Mouse (Mus musculus): ENCODE data around the gene Mex3d.
A peak's percentile ranks its signal among the peaks of the same experiment; 100 is the strongest.
"Not testable (repeated sequence)": the region's sequence is repeated elsewhere in the genome, so short reads cannot be mapped to it uniquely, and the experiment has no call there.

Mex3d gene

DNA sequence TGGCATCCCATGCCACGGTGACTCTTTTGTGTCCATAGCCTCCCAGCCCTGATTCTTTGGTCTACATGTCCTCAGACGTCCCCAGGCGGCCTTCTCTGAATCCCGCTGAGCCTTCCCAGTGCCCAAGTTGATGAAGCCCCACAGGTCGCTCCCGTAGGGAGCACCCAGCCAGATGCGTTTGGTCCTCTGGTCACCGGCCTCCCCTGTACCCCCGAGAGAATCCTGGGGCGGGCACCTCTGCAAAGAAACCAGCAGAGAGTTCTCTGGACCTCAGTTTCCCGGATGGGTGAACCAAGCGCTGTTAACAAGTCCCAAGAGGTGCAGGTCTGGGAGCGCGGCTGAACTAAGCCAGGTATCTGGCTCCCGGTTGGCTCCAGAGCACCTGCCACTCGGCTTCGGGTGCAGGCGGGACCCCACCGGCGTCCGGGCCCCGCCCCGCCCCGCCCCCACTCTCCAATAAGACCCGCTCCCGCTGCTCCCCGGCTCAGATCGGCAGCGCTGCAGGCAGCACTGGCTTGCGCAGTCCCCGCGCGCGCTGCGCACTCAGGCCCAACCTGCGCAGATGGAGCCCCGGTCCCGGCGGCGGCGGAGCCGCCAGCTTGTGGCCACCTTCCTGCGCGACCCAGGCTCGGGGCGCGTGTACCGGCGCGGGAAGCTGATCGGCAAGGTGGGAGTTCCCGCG lies 31.3 kb downstream of the Mex3d start, which contains the start of gene Plk5:
Gene Plk5, plus strand, starts transcription at position 459 of the 682 bp plus-strand sequence.
- no peak for DNase-seq (ENCODE audit: low spot score in 2 of 2)

DNA sequence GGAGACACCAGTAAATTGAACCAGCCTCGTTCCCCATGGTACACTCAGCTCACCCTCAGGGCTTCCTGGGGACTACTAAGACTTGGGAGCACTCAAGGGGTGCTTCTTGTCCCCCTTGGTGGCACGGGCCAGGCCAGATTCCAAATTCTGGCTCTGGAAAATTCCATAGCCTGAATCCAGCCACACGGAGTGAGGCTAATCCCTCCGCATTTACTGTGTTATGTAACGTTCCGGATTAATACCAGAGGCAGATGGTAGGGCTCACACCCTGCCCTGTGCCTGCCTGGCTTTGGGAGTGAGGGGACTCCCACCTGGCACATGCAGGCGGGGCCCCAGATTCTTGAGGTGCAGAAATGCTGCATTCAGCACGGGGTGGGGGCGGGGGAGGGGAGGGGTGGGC lies 32.0 kb downstream of the Mex3d start:
- no peak for DNase-seq (ENCODE audit: low spot score in 2 of 2)

DNA sequence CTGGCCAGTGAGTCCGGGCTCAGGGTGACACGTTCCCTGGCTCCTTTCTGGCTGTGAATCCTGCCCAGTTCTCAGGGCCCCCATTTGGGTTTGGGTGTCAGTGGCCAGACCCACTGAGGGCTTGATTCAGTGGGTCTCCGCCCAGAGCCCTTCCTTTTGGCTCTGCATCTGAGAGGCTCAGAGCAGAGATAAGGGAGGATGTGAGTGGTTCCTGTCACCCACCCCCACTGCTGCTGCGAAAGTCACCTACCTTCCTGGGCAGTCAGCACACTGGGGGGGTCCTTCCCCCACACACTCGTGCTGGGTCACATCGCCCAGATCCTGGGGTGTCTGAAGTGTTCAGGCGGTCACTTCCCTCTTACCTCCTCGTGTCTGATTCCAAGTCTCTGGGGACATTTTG lies 34.7 kb downstream of the Mex3d start:
- no peak for DNase-seq (ENCODE audit: low spot score in 2 of 2)

DNA sequence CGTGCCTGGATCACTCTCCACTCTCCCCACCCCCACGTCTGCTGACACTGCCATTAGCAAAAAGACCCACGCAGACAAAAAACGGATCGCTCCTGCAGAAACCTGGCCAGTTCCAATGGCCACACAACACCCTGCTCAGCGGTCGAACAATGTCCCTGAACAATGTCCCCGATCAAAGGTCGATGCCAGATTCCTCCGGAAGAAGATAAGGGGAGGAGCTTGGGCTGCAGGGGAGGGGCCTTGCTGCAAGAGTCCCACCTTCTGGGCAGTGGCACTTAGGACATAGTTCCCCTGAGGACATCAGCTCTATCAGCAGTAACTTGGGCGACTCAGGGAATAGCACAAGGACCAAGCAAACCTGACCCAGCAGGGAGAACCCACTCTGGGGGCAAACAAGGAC lies 35.6 kb downstream of the Mex3d start:
- no peak for DNase-seq (ENCODE audit: low spot score in 2 of 2)

DNA sequence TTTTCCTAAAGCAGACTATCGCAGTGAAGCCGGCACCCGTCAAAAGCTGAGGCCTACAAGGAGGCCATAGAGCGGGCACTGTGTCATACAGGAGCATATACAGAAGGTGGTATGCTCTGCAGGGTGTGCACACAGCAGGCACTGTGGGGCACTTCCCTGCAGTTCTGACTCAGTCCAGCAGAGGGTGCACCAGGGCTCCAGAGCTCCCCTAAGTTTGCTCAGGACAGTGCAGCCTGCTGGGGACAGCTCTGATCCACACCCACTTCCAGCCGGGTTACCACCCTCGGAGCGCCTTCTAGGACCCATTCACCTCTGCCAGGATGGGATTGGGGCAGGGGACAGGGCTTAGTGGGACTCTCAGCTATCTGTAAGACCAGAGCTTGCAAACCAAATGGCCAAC lies 37.2 kb downstream of the Mex3d start:
- peak in 1 of 2 experiments; percentile 68 for DNase-seq (ENCODE audit: low spot score in 2 of 2)

DNA sequence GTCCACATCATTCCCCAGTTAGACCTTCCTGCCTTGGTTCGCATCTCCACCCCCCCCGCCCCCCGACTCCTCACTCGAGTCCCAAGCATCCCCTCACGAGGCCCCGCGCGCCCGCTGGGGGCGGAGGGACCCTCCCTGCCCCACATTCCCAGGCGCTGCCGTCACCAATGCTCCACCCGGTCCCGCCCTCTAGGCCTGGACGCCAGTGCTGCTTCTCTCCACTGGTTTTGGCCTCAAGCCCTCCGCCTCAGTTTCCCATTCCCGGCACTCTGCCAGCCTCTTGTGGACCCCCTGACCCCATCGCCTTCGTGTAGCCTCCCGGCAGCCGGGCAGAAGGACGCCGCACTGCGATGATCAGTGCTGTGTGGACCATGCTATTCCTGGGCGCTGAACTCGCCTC lies 38.5 kb downstream of the Mex3d start:
- DNase-seq (ENCODE audit: low spot score in 2 of 2) = no peak

DNA sequence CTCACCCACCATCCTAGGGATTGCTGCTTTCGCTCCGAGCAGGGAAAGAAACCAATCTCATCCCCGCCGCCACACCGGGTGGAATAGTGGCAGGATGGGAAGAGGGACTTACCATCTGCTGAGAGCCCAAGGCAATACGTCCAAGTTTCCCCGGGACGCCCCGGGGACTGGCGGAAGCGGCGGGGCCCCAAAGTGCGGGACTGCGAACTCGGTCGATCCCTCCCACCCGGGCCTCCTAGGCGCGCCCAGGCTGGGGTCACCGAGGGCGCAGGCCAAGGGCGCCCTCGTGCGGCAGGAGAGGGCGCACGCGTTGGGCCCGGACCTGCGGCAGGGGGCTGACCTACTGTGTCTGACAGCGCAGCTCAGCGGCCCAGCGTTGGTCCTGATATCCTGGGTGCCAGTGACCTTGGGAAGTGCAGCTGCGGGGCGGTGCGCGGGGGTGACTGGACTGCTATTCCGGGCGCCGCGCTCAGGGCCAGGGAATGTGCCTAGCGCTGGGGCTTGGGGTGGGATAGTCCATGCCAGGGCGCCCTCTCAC lies 39.1 kb downstream of the Mex3d start, which contains the start of gene Adamtsl5:
Gene Adamtsl5, minus strand, starts transcription at position 169 of the 538 bp plus-strand sequence.
- DNase-seq (ENCODE audit: low spot score in 2 of 2) = no peak

DNA sequence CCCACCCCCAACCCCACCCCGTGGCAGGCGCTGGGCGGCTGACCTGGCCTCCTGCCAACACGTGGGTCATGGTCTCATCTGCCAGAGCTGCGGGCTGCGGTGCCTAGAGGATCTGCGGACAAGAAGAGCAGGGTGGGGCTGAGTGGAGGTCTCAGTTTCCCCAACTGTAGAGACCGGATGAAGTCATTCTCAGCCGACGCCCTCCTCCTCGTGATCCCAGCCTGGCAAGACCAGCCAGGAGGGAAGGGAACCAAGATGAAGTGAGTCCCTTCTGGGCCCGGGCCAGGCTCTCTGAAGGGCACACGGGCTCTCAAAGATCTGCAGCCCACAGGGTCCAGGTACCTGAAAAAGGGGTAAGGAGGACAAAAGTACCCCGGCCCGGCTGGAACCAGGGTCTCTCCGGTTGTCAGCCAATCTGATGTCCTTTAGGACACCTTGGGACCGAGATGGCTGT lies 39.9 kb downstream of the Mex3d start:
- no peak for DNase-seq (ENCODE audit: low spot score in 2 of 2)

DNA sequence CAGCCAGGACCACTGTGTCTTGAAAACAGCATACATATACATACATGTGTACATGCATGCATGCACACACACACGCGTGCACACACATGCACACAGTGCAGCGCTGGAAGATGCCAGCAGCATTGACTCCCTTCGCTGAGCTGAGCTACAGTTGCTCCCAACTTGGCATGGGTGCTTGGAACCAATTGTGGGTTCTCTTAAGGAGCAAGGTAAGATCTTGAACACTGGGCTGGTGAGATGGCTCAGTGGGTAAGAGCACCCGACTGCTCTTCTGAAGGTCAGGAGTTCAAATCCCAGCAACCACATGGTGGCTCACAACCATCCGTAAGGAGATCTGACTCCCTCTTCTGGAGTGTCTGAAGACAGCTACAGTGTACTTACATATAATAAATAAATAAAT lies 41.5 kb downstream of the Mex3d start:
- not testable (repeated sequence) for DNase-seq (ENCODE audit: low spot score in 2 of 2)

DNA sequence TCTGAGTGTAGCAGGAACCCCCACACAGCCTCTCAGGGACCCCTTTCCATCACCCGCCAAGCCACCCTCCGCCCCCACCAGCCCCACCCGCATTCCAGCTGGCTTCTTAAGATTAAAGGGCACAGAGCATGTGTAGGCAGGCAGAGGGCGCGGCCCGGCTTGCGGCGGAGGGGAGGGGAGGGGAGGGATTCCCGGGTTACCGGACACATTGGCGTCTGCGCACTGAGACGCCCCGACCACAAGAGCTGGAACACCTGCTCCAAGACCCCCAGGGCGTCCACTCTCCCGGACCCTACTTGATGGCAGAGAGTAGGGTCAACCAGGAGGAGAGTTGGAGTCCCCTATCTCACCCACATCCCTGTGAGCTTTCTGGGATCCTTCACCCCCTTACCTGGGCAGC lies 42.3 kb downstream of the Mex3d start:
- DNase-seq (ENCODE audit: low spot score in 2 of 2) = no peak

DNA sequence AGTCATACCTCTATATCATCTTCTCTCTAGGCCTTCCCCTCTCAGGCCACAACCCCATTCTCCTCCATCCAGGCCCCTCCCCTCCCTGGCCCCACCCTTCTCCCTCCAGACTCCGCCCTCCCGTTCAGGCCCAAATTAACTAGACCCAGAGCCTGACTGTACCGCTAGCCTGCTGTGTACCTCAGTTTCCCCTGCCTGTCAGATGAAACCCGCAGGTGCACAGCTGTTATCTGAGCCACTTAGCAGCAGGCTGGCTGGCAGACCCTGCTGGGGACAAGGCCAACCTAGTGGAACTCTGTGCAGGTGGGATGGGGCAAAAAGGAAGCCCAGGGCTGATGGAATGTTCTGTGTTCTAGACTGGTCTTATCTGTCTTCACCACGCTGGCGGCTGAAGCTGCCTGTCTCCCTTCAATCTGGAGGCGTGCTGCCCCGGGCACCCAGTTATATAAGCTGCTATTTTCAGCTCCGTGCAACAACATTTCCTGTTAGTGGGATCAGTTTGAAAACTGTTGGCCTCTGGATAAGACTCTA lies 43.3 kb downstream of the Mex3d start:
- no peak for DNase-seq (ENCODE audit: low spot score in 2 of 2)

DNA sequence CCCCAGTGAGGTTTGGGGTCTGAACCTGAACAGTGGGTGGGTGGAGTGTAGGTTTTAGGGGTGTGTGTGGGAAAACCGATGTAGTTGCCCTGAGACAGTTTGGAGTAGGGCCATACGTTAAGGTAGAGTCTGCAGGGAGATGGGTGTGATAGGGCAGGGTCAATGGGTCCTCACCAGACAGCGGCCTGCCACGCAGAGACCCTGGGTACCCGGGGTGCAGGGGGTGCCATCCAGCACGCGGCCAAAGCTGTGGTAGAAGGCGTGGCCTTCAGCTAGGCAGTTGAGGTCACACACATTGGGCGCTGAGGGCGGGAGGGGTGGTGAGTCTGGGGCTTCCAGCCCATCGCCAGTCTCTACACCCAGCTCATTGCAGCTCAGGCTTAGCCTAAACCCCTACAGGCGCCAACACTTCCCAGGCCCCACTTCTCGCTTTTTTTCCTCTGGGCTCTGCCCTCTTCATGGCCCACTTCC lies 44.0 kb downstream of the Mex3d start:
- no peak for DNase-seq (ENCODE audit: low spot score in 2 of 2)

DNA sequence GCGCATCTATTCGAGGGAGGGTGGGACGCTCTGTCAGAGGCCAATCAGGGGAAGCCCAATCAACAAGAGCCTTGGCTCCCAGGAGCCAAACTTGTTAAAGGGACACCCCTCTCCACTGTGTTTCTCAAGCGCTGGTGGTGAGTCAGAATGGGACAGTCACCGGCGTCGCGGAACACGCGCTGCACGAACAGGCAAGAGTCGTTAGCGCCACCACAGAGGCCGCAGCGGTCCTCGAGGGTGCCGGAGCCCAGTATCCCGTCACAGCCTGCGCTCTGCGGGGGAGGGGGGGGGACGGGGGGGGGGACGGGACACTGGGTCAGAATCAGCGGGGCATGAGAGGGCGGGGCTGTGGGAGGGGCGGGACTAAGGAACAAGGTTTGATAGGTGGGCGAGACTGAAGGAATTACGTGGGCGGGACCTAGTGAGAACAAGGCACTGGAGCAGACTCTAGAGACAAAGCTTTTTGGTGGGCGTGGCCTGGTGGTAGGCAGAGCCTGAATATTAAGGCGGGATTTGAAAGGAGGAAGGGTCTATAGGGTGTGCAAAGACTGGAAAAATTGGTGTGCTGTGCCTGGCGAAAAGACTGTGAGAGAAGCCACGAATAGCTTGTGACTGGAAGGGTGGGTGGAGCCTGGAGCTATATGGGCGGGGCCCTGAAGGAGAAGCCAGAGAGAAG lies 44.6 kb downstream of the Mex3d start:
- no peak for DNase-seq (ENCODE audit: low spot score in 2 of 2)

DNA sequence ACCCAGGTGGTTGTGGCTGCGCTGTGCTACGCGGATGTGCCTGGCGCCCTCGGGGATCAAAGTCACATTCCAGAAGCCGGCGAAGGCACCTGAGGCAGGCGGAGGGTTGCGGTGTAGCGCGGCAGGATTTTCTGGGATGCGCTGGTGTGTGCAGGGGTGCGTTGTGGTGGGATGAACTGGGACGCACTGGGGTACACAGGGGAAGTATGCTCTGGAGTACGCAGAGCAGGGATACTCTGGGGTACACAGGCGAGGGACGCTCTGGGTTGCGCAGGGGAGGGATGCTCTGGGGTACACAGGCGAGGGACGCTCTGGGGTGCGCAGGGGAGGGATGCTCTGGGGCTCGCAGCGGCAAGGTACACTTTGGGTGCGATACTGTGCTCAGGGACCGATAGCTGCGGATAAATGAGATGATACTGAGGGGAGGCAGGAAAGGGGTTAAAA lies 45.1 kb downstream of the Mex3d start:
- DNase-seq (ENCODE audit: low spot score in 2 of 2) = no peak

DNA sequence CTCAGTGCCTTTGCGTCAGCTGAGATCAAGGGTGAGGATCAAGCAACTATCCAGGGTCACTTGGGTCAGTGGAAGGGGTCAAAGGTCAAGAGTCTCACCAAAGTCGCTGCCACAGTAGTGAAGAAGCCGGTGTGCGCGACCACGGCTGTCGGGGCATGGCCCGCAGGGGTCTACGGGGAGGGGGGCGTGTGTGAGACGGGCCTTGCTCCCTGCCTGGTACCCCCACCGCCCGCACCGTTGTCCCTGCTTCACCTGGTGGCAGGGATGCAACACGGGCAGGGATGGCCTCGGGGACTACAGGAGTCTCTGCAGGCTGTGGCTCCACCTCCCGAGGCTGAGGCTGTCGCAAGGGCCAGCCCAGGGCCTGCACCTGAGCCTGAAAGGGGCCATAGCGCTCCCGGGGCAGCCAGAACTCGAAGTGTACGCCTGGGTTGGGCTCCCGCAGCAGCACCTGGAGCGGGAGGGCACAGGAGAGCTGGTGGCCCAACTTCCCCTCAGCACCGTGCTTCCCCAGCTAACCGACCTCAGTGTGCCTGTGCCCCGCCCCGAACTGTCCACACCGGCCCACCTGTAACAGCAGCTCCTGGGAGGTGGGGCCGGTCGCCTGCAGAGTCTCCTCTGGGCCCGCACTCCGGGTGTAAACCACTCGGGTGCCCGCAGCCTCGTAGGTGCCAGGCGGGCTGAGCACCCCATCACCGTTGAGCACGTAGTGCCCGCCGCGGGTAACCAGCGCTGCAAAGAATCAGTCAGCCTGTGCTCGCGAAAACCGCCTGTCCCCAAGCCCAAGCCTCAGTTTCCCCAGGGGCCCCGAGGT lies 45.8 kb downstream of the Mex3d start:
- DNase-seq (ENCODE audit: low spot score in 2 of 2) = no peak

DNA sequence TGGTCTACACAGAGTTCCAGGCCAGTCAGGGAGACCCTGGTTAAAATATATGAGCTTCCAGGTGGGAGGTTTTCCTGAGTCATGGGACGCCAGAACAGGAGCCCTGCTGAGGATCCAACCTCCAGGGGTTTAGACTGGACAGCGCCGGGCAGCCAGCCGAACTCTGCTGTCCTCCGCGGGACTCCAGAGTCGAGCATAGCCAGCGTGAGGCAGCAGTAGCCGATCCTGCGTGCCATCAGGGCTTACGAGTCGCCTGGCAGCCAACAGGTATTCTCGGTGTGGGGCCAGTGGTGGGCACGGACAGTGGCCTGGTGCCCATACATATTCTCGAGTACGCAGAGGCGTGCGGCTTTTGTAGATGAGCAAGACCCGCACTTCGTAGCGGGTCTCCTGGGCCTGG lies 46.4 kb downstream of the Mex3d start:
- DNase-seq (ENCODE audit: low spot score in 2 of 2) = no peak

DNA sequence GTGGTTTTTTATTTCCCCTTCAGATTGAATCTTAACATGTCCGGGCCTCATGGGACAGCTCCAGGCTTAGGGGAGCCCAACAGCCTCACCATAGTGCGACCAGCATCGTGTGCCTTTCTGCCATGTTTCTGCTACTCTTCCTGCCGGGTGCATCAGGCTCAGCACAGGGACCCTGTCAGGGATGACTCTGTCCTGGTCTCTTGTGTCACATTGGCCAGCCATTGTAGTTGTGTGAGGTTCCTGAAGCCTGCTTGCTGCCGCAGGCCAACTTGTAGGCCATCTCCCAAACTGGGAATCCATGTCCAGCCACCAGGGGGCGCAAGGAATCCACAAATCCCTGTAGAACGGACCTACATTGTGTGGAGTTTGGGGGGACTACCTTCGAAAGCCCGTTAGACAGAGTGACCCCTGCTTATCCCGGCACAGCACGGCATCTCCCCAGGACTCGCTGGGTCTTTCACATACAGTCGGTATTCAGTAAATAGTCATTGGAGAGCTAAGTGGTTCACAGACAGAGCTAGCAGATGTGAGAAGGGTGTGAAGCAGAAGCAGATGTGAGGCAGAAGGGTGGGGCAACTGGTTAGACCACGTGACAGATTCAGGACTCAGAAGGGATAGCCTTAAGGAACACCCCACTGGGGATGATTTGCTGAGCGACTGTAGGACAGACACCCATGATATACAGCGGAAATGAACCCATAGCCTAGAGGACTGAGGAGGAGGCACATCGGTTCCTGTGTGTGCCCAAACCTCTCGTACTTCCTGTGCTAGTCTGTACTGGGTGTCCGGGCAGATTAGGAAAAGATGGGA lies 47.3 kb downstream of the Mex3d start:
- DNase-seq (ENCODE audit: low spot score in 2 of 2) = peak in 1 of 2 experiments; percentile 78

DNA sequence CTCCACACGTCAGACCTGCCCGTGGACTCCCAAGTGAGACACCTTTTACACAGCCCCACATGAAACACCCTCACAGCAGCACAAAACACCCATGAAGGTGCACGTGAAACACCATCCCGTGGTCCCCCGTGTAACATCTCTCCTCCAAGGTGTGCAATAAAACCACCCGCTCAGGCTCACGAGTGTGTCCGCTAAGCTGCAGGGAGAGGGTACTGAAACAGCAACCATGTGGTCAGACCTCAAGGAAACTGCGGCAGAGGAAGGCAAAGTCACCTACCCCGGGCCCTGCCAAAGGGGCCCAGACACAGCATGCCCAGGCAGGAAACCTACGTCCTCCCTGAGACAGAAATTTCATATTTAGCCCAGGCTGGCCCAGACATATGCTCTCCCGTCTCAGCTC lies 51.2 kb downstream of the Mex3d start:
- no peak for DNase-seq (ENCODE audit: low spot score in 2 of 2)

DNA sequence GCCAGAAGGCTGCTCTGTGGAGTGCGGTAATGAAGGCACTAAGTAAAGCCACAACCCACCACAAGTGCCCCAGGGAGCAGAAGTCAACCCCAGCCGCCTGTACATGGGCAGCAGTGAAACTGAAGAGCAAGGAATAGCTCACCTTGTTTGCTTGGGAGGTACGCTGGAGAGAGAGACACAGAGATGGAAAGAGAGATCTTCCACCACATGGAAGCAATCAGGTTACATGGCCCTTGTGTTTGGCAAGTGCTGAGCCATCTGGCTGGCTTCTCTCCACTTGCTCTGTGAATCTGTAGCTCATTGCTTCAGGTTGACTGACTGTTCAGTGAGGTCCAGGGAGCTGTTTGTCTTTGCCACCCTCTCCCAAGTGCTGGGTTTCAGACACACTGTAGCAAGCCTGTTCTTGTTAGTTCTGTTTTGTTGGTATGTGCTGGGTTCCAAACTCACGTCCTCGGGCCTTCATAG lies 54.9 kb downstream of the Mex3d start:
- no peak for DNase-seq (ENCODE audit: low spot score in 2 of 2)

DNA sequence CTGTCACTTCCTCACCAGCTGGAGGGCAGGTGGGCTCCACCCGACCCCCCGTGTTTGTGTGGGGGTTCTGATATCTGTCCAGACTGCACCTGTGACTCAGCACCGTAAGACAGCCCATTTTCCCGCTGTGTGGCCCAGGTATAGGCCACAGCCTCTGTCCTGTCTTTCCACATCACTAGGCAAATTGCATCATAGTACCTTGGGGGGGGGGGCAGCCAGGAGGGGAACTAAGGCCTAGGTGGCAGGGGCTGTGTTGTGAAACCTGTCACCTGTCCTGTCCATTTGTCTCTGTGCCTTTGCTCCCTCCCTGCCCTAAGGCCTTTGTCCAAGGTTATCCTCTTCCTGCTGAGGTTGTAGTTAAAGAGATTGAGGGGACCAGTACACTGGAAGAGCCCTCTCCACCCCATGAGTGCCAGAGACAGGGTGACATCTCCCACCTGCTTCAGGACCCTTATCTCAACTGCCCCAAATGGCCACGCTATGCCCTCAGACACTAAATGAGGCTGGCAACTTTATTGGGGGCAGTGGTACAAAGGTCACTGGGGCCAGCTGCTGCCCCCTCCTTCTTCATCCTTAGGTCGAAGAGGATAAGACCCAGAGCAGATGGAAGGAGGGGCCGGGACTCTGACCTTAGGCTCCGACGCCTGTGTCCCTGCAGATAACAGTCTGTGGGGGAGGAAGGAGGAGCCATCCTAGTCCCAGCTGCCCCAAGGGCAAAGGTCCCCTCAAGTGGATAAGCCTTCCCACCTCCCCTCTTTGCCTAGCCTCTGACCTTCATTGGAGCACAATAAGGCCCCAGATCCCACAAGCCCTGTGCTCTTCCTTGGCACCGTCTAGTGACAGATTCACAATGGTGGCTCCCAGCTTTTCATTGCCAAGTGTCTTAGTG lies 55.6 kb downstream of the Mex3d start:
- no peak for DNase-seq (ENCODE audit: low spot score in 2 of 2)
